Mouse (Mus musculus) fibroblast of lung, adult 2 months (primary cell): ENCODE data around the gene Rd3.
A peak's percentile ranks its signal among the peaks of the same experiment; 100 is the strongest.

Experiments
- DNase-seq: peaks from one replicate; pipeline ENCODE4 v3.0.0-alpha.2; 2011; ENCODE audit warnings: low read depth

Rd3 gene

GRCm38 (mm10) chr1:191977187-191977586, at the start of gene Rd3:
Rd3 (plus strand) TSS chr1:191977370.
- no peak for DNase-seq

DNA sequence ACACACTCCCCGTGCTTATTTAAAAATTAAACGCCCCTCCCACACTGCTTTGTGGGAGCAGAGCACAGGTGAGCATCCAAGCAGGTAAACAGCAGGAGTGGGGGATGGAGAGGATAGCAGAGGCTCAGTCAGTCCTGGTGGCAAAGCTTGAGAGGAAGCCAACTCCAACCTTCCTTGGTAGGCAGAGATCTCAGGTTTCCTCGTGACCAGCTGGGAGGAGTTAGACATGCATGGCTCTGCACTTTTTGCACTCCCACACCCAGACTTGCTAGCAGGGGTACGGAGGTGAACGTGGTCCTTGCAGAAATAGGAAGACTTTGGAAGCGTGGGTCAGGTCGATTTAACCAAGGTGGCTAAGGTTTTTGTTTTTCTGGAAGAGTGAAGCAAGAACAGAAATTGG, 48.8 kb upstream of the Rd3 start:
- DNase-seq: no peak

GRCm38 (mm10) chr1:191929065-191929464, 48.1 kb upstream of the Rd3 start:
- DNase-seq: no peak

DNA sequence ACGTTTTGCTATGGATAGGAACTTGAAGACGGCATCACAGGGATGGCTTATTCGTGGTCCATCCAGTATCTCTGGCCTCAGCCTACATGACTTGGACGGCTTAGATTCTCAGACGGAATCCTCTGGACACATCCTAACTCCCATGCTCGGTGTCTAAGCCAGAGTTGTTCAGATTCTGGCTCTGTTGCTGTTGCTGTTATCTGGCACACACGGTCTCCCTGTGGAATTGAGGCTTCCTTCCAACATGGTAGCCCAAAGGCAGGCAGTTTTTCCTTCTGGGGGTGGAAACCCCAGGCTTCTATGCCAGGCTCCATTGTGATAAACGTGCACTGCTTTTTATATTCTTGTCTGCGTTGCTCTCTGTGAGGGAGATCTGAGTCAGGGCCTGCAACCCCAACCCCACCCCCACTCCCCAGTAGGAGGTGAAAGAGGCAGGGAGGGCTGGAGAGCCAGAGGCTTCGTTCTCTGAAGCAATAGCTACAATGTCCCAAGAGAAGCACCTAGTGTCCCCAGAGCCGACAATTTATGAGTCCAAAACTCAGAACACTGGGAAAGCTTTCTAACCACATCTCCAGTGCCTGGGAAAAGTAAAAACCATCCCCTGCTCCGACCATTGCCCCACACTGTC, 47.2 kb upstream of the Rd3 start:
- DNase-seq: no peak

GRCm38 (mm10) chr1:191930525-191931105, 46.6 kb upstream of the Rd3 start:
- no peak for DNase-seq

GRCm38 (mm10) chr1:191932286-191932985, 44.7 kb upstream of the Rd3 start:
- DNase-seq: no peak

DNA sequence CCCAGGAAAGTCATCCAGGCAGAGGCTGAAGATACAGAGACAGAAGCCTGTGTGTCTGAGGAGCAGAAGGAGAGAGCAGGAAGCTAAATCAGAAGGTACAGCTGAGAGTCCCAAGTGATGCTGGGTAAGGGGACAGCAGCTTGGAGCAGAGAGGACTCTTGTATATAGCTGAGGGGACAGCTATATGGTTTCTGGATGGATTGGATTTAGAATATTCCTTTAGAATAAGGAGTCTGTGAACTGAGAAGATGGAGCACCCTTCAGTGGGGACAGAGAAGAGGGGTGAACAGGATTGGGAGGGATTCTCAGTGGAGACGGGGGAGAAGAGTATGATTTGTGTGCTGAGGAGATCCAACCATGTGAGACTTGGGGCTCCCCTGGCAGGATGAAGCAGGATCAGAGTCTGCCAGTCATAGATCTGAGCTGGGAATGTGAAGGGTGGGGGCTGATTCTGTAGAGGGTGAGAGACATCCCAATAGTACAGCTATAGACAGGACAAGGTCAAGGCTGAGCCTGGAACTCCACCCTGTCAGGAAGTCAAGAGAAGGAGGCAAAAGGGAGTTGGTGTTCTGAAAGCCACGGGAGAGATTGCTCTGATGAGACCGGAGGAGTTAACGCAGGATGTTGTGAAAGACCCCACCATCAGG, 44.1 kb upstream of the Rd3 start:
- no peak for DNase-seq

- no peak for DNase-seq
Observed at GRCm38 (mm10) chr1:191943638-191944037, 33.5 kb upstream of the Rd3 start.

GRCm38 (mm10) chr1:191945341-191945740, 31.8 kb upstream of the Rd3 start:
- DNase-seq: no peak

- no peak for DNase-seq
Observed at GRCm38 (mm10) chr1:191945756-191946155, 31.4 kb upstream of the Rd3 start.

DNA sequence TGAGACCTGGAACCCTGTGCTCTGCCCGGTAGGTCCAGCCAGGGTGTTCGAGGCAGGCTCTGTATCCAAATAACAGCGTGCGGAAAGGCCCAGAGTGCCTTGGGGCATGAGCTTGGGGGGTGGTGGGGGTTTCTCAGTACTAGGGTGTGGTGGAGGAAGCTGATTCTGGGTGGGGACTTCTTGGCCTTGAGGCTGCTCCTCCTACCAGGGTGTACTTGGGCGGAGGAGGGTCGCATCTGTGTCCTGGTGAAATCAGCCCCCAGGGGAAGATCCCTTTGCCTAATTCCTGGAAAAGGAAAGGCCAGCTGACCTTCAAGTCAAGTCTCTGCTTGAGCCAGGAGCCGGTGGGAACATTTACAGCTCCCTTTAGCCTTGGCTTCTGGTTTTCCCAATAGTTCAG, 30.9 kb upstream of the Rd3 start:
- no peak for DNase-seq

- DNase-seq: no peak
Observed at GRCm38 (mm10) chr1:191946835-191947234, 30.3 kb upstream of the Rd3 start.

DNA sequence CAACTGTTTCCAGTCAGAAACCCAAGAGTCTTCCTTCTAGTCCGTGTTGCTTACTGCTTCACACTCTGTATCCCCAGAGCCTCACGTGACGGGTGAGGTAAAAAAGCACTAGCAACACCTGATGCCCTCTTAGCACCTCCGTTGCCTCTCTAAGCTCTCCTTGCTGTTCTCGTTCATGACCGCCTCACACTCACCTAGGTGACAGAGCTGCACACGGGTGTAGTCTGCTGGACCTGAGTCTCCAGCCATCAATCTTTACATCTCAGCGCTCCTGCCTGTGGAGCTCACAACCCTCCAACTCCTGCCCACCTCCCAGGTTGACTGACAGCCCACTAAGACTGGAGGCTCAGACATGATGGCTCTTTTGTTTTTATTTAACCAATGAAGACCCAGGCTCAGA, 29.4 kb upstream of the Rd3 start:
- no peak for DNase-seq

- DNase-seq: no peak
Observed at GRCm38 (mm10) chr1:191948600-191948999, 28.6 kb upstream of the Rd3 start.

DNA sequence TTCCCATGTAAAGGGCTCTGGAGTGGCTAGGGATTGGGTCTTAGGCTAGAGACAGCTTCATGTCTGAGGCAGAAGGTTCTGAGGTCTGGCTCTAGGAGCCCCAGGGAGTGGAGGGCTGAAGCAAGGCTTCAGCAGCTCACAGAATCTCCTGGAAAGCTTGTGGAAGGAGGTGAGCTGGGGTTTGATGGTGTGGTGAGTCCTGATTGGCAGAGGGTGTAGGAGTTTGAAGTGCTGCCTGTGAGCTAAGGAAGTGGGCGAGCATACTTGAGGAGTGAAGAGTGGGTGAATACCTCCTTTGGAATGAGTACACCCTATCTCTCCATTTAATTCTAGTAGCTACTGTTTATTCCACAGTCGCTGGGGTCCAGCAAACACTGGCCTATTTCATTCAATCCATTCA, 26.6 kb upstream of the Rd3 start:
- DNase-seq: no peak

DNA sequence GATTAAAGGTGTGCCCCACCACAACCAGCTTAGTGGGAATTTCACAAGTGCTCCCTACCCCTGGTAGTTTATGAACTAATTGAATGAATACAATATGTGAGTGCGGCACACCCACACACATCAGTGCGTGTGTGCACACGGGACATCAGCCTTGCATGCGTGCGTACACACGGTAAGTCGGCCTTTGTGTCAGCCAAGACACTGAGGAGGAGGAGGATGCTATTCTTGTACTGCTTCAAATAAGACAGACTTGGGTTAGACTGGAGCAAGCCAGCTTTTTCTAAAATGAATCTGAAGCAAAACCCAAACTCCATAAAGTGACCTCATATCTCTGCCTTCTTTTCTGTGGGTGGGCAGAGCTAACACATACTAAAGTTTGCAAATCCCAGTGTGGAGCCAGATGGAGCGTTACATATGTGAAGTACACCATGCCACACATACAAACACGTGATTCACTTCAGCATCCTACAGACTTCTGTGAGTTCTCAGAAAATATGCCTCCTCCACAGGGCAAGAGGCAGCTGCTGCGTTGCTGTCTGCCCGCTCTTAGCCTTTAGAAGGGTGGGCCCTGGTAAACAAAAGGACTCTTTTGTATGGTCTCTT, 24.3 kb upstream of the Rd3 start:
- no peak for DNase-seq

GRCm38 (mm10) chr1:191955101-191955500, 22.1 kb upstream of the Rd3 start:
- DNase-seq: no peak

DNA sequence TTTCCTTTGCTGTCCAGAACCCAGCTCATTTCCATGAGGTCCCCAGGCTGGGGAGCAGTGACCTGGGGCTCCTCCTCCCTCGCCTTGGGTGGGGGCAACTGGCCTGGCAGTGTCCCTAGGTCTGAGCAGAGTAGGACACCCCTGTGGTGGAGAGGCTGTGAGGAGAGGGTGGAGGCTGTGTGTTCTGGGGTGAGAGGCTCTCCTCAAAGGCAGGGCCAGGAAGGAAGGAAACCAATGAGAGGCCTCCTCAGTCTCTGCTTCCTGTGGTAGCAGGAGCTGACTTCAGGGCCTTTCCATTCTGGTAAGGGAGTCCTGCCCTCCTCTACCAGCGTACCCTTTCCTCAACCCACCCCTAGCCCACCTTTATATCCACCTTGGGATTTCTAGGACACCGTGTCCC, 20.9 kb upstream of the Rd3 start:
- DNase-seq: no peak

DNA sequence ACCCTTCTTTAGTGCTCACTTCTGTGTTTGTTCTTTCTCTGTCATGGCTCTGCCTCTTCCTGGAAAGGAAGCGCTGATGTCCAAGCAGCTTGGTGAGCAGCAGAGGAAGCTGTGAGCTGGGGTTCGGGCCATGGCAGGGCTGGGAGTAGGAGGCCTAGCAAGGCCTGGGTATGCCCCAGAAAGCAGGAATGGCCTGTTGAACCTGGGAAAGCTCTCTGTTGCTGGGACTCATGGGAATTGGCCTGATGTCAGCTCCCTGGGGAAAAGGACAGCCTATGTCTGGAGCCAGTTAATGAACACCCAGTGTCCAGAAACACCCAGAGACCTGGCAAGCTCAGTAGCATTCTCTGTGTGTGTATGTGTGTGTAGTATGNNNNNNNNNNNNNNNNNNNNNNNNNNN, 20.3 kb upstream of the Rd3 start:
- DNase-seq: no peak

- no peak for DNase-seq
Observed at GRCm38 (mm10) chr1:191957321-191957720, 19.8 kb upstream of the Rd3 start.

- DNase-seq: no peak
Observed at GRCm38 (mm10) chr1:191960946-191961345, 16.2 kb upstream of the Rd3 start.

DNA sequence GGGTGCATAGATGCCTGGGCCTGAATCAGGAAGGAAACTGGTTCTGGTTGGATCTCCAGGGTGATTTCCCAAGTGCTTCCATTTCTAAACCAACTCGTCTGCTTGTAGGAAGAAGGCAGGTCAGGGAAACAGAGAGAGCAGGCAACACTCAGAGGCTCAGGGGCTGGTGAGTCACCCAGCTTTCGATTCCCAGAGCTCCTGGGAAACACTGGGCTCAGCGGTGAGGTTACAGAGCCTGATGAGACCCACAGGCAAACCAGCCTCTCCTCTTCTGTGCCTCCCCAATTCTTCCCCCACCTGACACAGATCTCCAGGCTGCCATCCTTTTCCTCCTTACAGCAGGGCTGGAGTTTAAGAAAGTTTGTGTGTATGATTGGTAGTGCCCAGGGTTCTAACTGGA, 13.8 kb upstream of the Rd3 start:
- peak; percentile 39 for DNase-seq
